Mouse (Mus musculus): Measurements from ENCODE around the gene Qprt. TPM values are rescaled to one million over a fixed set of nuclear protein-coding genes. Genes with fewer than 3 reads are reported as not detected.

The Qprt gene
- 2.1 and 2.4 TPM in 2 replicates for polyA plus RNA-seq (2016; fragmentation: Nextera tagmentation; extraction: Ambion mirVana)

DNA sequence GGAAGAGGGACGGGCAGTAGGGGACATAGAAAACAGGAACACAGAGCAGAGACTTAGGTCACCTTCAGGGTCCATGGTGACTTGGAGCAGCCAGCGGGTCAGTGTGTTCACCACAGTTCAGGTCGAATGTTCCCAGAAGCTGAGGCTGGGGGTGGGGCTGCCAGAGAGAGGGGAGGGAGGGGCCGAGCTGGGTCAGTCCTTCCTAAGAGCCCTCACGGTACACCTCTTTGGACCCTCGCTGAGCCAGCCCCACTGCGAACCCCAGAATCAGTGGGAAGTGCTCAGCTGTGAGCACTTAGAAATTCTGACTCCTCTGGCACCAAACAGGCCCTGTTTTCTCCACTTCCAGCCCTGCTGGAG, at the start of gene Qprt:
TSS of gene Qprt (minus strand) at position 316 of the 360 bp plus-strand sequence.
- no peak for ATAC-seq (ENCODE audit: insufficient number of reproducible peaks, insufficient read depth, low FRiP score, low TSS enrichment)
- WGBS = 7% methylated on average over 7 of the region's 7 CpGs
- H3K4me3 ChIP-seq = no peak within 1 kb of the TSS
- H3K36me3 ChIP-seq = no peaks in the 10 kb centered on the region
- 0 out of 2 replicates have a peak within 1 kb of the TSS, but pooled peaks have one; percentile 26 for H3K27ac ChIP-seq
- H3K27me3 ChIP-seq = peaks cover 24% of the 10 kb centered on the region
- peak within 1 kb of the TSS; percentile 24 for H3K4me2 ChIP-seq (replicated peaks)
- peaks cover 15% of the 10 kb centered on the region; the same call in 1 of the 2 replicates for H3K4me1 ChIP-seq
- peak within 1 kb of the TSS; percentile 7 for H3K9ac ChIP-seq
- H3K9me3 ChIP-seq = peaks cover 4% of the 10 kb centered on the region; the same call in 1 of the 2 replicates

DNA sequence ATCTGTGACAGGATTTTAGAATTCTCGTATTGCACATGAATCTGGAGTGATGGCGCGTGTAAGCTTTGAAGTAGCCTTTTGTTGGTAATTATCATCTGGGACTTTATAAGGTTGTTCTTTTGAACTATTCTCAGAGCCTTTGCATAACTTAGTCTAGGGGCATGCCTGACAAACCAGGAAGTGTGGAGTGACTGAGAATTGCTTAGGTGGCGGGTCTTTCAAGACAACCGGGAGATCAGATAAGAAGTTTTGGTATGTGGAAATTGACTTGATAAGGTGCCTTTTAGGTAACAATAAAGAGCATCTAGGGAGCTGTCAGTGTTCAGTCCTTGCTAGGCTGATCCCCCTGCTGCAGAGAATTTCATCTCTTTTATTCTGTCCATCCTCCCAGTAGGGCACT, 44.5 kb upstream of the Qprt start:
- H3K36me3 ChIP-seq = no peaks in the 10 kb centered on the region
- H3K27me3 ChIP-seq = no peaks in the 10 kb centered on the region
- no peak overlapping the region for H3K4me3 ChIP-seq
- no peaks in the 10 kb centered on the region for H3K4me1 ChIP-seq
- no peak overlapping the region for H3K4me2 ChIP-seq (replicated peaks)
- ATAC-seq (ENCODE audit: insufficient number of reproducible peaks, insufficient read depth, low FRiP score, low TSS enrichment) = no peak
- H3K27ac ChIP-seq = no peak overlapping the region
- H3K9ac ChIP-seq = no peak overlapping the region
- no peaks in the 10 kb centered on the region for H3K9me3 ChIP-seq
- WGBS = 89% methylated on average over 5 of the region's 5 CpGs

DNA sequence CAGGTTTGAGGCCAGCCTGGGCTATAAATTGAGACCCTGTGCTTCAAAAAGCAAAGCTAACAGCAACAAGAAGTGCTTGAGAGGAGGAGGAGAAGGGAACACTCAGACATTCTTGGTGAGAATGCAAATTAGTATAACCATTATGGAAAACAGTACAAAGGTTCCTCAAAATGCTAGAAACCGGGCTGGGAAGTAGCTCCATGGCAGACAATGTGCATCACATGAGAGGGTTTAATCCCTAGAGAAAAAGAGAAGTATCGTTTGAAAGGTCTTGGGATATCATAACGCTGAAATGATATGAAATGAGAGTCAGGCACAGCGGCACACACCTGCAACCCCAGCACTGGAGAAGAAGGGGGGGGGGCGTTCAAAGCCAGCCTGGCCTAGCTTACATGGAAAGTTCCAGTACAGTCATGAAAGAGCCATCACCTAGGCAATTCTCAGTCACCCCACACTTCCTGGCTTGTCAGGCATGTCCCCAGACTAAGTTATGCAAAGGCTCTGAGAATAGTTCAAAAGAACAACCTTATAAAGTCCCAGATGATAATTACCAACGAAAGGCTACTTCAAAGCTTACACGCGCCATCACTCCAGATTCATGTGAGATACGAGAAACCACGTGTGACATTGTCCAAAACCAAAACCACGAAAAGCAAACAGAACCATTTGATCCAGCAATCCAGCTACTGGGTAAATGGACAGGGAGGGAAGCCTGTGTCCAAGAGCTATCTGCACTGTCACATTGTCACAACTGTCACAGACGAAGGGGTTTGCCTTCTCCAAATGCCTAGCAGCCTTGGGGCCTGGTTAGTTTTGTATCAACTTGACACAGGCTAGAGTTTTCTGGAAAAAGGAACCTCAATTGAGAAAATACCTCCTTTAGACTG, 43.8 kb upstream of the Qprt start:
- H3K9ac ChIP-seq = no peak overlapping the region
- H3K4me2 ChIP-seq (replicated peaks) = no peak overlapping the region
- ATAC-seq (ENCODE audit: insufficient number of reproducible peaks, insufficient read depth, low FRiP score, low TSS enrichment) = no peak
- no peaks in the 10 kb centered on the region for H3K27me3 ChIP-seq
- no peak overlapping the region for H3K4me3 ChIP-seq
- 89% methylated on average over 12 of the region's 12 CpGs for WGBS
- H3K4me1 ChIP-seq = no peaks in the 10 kb centered on the region
- no peaks in the 10 kb centered on the region for H3K36me3 ChIP-seq
- H3K27ac ChIP-seq = no peak overlapping the region
- no peaks in the 10 kb centered on the region for H3K9me3 ChIP-seq

DNA sequence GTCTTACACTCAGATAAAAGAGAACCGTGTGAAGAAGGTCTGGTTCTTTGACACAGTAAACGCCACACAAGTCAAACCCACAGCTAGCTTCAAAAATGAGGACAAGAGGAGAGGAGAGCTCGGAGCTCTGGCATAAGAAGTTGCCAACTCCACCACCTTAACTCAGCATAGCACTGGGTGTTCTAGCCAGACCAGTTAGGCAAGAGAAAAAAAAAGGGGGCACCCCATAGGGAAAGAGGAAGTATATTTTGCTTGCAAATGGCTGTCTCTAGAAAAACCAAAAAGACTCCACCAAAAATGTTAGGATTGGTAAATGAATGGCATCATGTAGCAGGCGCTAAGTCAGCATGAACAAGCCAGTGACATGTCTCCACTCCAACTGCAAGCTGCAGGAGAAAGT, 42.0 kb upstream of the Qprt start:
- ATAC-seq (ENCODE audit: insufficient number of reproducible peaks, insufficient read depth, low FRiP score, low TSS enrichment) = no peak
- H3K4me3 ChIP-seq = no peak overlapping the region
- 89% methylated on average over 4 of the region's 4 CpGs for WGBS
- no peak overlapping the region for H3K9ac ChIP-seq
- no peaks in the 10 kb centered on the region for H3K4me1 ChIP-seq
- H3K27ac ChIP-seq = no peak overlapping the region
- no peak overlapping the region for H3K4me2 ChIP-seq (replicated peaks)
- no peaks in the 10 kb centered on the region for H3K9me3 ChIP-seq
- no peaks in the 10 kb centered on the region for H3K27me3 ChIP-seq
- H3K36me3 ChIP-seq = no peaks in the 10 kb centered on the region

DNA sequence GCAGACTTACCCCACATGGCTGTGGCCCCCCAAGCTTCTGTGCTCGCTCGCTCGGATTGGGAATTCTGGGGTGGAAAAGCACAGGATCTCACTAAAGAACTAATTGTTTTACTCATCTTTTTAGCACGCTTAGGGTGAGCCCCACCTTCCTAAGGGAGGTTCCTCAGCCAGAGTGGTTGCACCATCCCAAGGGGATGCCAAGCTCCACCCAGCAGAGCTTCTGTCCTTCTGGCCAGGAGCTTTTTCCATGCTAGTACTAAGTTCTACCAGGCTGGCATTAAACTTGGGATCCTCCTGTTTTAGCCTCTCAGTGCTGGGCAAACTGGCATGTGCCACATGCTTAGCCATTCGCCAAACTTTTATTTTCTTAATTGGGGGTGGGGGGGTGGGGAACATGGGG, 40.5 kb upstream of the Qprt start:
- 83% methylated on average over 5 of the region's 5 CpGs for WGBS

DNA sequence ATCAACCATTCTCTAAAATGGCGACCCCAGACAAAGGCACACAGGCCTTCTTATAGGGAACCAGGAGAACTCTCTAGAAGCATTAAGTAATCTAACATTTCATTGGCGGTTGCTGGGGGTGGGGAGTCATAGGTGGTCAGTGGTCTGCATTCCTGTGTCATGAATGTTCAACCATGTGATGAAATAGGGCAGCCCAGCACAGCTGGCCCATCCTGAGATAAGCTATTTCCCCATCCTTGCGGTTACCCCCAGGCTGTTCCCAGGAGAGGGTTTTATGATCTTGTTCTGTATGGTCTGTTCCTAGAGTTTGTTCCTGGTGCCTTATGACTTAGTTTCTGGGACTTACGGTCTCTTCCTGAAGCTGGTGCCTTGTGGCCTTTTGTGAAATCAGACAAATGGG, 35.5 kb upstream of the Qprt start:
- H3K4me3 ChIP-seq = no peak overlapping the region
- WGBS = 89% methylated on average over 4 of the region's 4 CpGs
- no peak overlapping the region for H3K4me2 ChIP-seq (replicated peaks)
- ATAC-seq (ENCODE audit: insufficient number of reproducible peaks, insufficient read depth, low FRiP score, low TSS enrichment) = no peak
- H3K9ac ChIP-seq = no peak overlapping the region
- no peaks in the 10 kb centered on the region for H3K27me3 ChIP-seq
- no peaks in the 10 kb centered on the region for H3K9me3 ChIP-seq
- no peak overlapping the region for H3K27ac ChIP-seq
- H3K36me3 ChIP-seq = no peaks in the 10 kb centered on the region
- no peaks in the 10 kb centered on the region for H3K4me1 ChIP-seq

More for the DNA sequence above, 40.5 kb upstream of the Qprt start:
- no peaks in the 10 kb centered on the region for H3K9me3 ChIP-seq
- H3K4me3 ChIP-seq = no peak overlapping the region
- no peak overlapping the region for H3K4me2 ChIP-seq (replicated peaks)
- no peaks in the 10 kb centered on the region for H3K27me3 ChIP-seq
- H3K36me3 ChIP-seq = no peaks in the 10 kb centered on the region
- no peaks in the 10 kb centered on the region for H3K4me1 ChIP-seq
- H3K27ac ChIP-seq = no peak overlapping the region
- ATAC-seq (ENCODE audit: insufficient number of reproducible peaks, insufficient read depth, low FRiP score, low TSS enrichment) = no peak
- H3K9ac ChIP-seq = no peak overlapping the region

DNA sequence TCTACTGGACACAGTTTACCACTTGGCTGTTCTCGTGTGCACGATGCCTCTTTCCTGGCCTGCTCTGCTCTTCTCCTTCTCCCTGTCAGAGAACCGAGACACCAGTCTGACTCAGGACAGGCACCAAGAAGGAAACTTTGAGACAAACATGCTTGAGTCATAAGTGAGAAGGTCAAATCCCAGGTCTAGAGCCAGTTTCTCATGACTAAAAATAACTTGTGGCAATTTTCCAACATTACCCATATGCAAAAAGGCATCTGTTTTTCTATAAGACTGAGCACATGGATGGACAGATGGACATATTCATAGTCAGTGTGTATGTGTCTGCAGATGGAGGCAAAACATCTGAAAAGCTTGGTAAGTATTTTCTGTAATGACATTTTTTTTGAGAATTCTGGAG, 31.5 kb upstream of the Qprt start:
- no peaks in the 10 kb centered on the region for H3K9me3 ChIP-seq
- no peak overlapping the region for H3K4me2 ChIP-seq (replicated peaks)
- no peak overlapping the region for H3K9ac ChIP-seq
- no peaks in the 10 kb centered on the region for H3K27me3 ChIP-seq
- H3K36me3 ChIP-seq = no peaks in the 10 kb centered on the region
- H3K4me1 ChIP-seq = no peaks in the 10 kb centered on the region
- WGBS = 86% methylated on average over 3 of the region's 3 CpGs
- H3K4me3 ChIP-seq = no peak overlapping the region
- ATAC-seq (ENCODE audit: insufficient number of reproducible peaks, insufficient read depth, low FRiP score, low TSS enrichment) = no peak
- H3K27ac ChIP-seq = no peak overlapping the region

DNA sequence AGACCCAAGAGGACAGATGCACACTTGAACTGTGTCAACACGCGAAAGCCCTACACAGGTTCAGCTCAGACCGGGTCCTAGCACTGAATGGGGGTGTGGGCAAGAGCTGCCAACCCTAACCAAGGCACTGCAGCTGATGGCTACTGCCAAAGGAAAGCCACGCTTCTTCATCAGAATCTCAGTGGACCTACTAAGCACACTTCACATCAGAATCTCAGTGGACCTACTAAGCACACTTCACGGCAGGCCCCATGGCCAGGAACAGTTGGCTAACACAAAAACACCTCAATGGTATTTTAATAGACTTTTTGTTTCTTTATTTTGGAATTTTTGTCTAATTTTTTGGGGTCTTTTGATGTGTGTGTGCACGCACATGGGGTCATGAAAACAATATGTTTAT, 30.4 kb upstream of the Qprt start:
- Histone ChIP-seq H3K27ac (no peak overlapping the region), H3K4me1 (no peaks in the 10 kb centered on the region), H3K4me3 (no peak overlapping the region), H3K4me2 (replicated peaks) (no peak overlapping the region), H3K9me3 (no peaks in the 10 kb centered on the region), H3K9ac (no peak overlapping the region), H3K27me3 (no peaks in the 10 kb centered on the region), H3K36me3 (no peaks in the 10 kb centered on the region)
- WGBS = 89% methylated on average over 6 of the region's 6 CpGs
- no peak for ATAC-seq (ENCODE audit: insufficient number of reproducible peaks, insufficient read depth, low FRiP score, low TSS enrichment)

DNA sequence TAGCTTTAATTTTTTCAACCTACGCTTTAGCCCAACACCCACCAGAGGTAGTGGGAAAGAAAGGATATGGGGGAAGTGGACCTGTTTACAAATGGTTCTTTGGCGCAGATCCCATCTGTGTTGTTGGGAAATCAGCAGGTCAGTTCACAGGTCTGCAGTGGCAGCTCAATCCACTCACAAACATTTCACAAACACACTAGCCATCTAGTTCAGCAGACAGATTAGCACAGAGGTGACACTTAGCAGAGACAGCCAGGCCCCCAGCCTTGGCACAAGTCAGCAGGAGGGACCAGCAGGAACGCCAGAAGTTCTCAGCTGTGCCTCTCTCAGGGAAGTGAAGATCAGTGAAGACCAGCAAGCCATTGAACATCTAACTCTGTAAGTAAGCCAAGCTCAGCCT, 25.9 kb upstream of the Qprt start:
- WGBS = 78% methylated on average over 3 of the region's 3 CpGs
- H3K36me3 ChIP-seq = no peaks in the 10 kb centered on the region
- H3K4me2 ChIP-seq (replicated peaks) = no peak overlapping the region
- no peak overlapping the region for H3K4me3 ChIP-seq
- H3K4me1 ChIP-seq = no peaks in the 10 kb centered on the region; the same call in 1 of the 2 replicates
- no peak overlapping the region for H3K9ac ChIP-seq
- no peaks in the 10 kb centered on the region for H3K27me3 ChIP-seq
- ATAC-seq (ENCODE audit: insufficient number of reproducible peaks, insufficient read depth, low FRiP score, low TSS enrichment) = no peak
- no peak overlapping the region for H3K27ac ChIP-seq
- no peaks in the 10 kb centered on the region for H3K9me3 ChIP-seq

DNA sequence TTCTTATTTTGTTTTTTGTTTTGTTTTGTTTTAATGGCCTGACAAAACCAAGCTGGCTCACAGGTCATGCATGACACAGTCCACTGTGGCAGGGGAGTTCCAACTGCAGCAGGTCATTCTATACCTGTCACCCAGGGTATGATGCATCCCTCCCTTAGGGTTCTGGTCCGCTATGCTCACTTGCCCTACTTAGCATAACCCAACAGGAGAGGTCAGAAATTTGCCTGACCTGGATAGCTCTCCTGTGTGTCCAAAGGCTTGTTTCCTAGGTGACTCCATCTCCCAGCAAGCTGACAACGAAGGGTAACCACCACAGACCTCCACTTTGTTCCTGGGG, 24.2 kb upstream of the Qprt start:
- Histone ChIP-seq H3K9ac (no peak overlapping the region), H3K27me3 (no peaks in the 10 kb centered on the region), H3K9me3 (no peaks in the 10 kb centered on the region), H3K27ac (no peak overlapping the region), H3K4me1 (no peaks in the 10 kb centered on the region; the same call in 1 of the 2 replicates), H3K4me2 (replicated peaks) (no peak overlapping the region), H3K4me3 (no peak overlapping the region), H3K36me3 (no peaks in the 10 kb centered on the region)
- WGBS = 48% methylated on average over 2 of the region's 2 CpGs
- no peak for ATAC-seq (ENCODE audit: insufficient number of reproducible peaks, insufficient read depth, low FRiP score, low TSS enrichment)

DNA sequence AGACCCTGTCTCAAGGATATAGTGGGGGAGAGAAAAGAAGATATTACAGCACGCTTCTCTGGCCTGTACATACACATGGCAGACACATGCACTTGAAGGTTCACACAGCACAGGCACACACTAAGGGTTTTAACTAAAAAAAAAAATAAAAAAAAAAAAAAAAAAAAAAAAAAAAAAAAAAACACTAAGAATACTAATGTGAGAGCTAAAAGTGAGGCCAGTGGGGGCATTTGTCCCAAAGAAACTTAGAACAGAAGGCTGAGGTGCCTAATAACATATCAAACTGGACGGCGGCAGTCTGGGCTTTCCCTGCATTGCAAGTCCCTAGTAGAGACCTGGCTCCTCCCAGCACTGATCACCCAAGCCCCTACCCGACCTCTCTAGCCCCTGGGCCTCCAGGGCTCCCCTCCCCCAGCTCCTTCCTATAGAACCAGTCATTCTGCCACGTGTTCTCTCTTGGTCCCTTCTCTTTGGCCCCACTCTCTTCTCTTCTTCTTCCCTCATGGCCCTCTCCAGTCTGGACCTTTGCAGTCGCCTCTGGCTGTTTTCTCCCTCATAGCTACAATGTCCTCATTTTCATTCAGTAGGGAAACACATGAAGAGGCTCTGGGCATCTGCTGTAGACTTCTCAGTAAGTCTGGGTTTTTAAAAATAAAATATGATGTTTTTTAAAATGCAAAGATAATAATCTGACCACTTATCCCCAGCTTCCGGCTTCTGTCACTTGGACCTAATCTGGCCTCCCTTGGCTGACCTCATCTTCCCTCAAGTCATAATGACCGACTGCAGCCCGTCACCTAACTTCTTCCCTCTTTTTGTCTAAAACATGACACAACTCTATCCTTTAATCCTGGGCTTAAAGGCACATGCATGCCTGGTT, 23.6 kb upstream of the Qprt start:
- H3K9me3 ChIP-seq = no peaks in the 10 kb centered on the region
- no peak overlapping the region for H3K9ac ChIP-seq
- no peaks in the 10 kb centered on the region; the same call in 1 of the 2 replicates for H3K4me1 ChIP-seq
- no peak for ATAC-seq (ENCODE audit: insufficient number of reproducible peaks, insufficient read depth, low FRiP score, low TSS enrichment)
- no peak overlapping the region for H3K27ac ChIP-seq
- no peaks in the 10 kb centered on the region for H3K36me3 ChIP-seq
- WGBS = 43% methylated on average over 9 of the region's 9 CpGs
- H3K27me3 ChIP-seq = no peaks in the 10 kb centered on the region
- no peak overlapping the region for H3K4me2 ChIP-seq (replicated peaks)
- H3K4me3 ChIP-seq = no peak overlapping the region

DNA sequence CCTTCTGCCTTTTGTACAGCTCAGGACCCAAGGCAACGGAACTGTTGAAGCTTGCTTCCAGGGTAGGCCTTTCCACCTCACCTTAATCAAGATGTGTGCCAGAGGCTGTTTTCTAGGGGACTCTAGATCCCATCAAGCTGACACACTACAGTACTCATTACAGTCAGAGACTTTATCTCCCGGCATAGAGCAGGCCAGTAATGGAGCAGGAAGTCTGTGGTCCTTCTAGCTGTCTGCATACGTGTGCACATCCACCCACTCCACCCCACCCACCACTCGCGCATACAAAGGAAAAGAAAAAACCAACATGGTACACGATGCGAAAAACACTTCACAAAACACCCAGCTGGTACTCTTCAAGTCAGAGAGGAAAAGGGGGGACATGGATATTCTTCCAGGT, 22.4 kb upstream of the Qprt start:
- Histone ChIP-seq H3K9me3 (no peaks in the 10 kb centered on the region), H3K4me2 (replicated peaks) (no peak overlapping the region), H3K4me3 (no peak overlapping the region), H3K27ac (no peak overlapping the region), H3K36me3 (no peaks in the 10 kb centered on the region), H3K4me1 (no peaks in the 10 kb centered on the region; the same call in 1 of the 2 replicates), H3K27me3 (no peaks in the 10 kb centered on the region), H3K9ac (no peak overlapping the region)
- WGBS = 87% methylated on average over 7 of the region's 7 CpGs
- ATAC-seq (ENCODE audit: insufficient number of reproducible peaks, insufficient read depth, low FRiP score, low TSS enrichment) = no peak

Measured in embryonic facial prominence, embryonic 12.5 days (tissue).